Comparison of ENCODE assay signal across 19 mouse cellular contexts in genomic region chr17:67052624-67053314, GRCm38 (mm10).
A peak's percentile ranks its signal among the peaks of the same experiment; 100 is the strongest.
DNase-seq lines count a peak whose midpoint lies in the region; ATAC-seq and TF ChIP-seq lines count a peak whose summit lies in the region.
"Had no signal": no experiment of that assay in that cellular context is flagged by ENCODE, and none has a peak within 500 bp of the region (broad histone marks: within the 10 kb centered on the region; RNA-seq: fewer than 3 reads in every experiment).

No protein-coding gene starts in this region.

- DNase-seq in adrenal gland, postnatal 14 days: peak; percentile 9
- DNase-seq in adrenal gland, adult 18-20 months (ENCODE audit: low spot score in 2 of 2): no peak
- no peak for DNase-seq in heart, postnatal 36 days
- peak; percentile 11 for DNase-seq in lung, postnatal 36 days
- DNase-seq in lung, postnatal 14 days: no peak
- peak; percentile 11 for DNase-seq in heart, postnatal 4 days
- no peak for DNase-seq in lung, adult 2 months
- DNase-seq: adrenal gland, postnatal 25 days; cerebellum, adult 9-10 months; kidney, adult 18-20 months; kidney, postnatal 25 days; thymus, postnatal 4 days had no signal

- H3K9me3 ChIP-seq in heart, embryonic 15.5 days (replicated peaks): no peaks in the 10 kb centered on the region
- H3K9me3 ChIP-seq: forebrain, embryonic 12.5 days; limb, embryonic 13.5 days had no signal

- H3K4me2 ChIP-seq in heart, embryonic 15.5 days: no peak overlapping the region
- H3K4me2 ChIP-seq: forebrain, embryonic 12.5 days; limb, embryonic 13.5 days had no signal

- intact Hi-C loops in heart, postnatal 36 days (cut with DNase I): no loop called here

- no peak for TF ChIP-seq CTCF in lung, adult 2 months (IDR thresholded peaks at IDR 0.05; ENCODE audit: insufficient read depth, low read length)

- 65% methylated on average over 11 of the region's 11 CpGs for WGBS in heart, embryonic 15.5 days
- WGBS in lung, adult 2 months: 65% methylated on average over 11 of the region's 11 CpGs

- H3K27ac ChIP-seq in heart, embryonic 15.5 days: no peak overlapping the region
- H3K27ac ChIP-seq: forebrain, embryonic 12.5 days; limb, embryonic 13.5 days; liver, embryonic 14.5 days had no signal

- H3K4me1 ChIP-seq in heart, embryonic 15.5 days (replicated peaks): no peaks in the 10 kb centered on the region
- no peaks in the 10 kb centered on the region for H3K4me1 ChIP-seq in lung, adult 2 months (ENCODE audit: control insufficient read depth, insufficient read depth, low read length)
- H3K4me1 ChIP-seq: limb, embryonic 13.5 days had no signal

- no peak overlapping the region for H3K4me3 ChIP-seq in heart, embryonic 15.5 days
- H3K4me3 ChIP-seq in lung, adult 2 months (replicated peaks; ENCODE audit: extremely low read depth, low read depth, low read length): no peak overlapping the region
- H3K4me3 ChIP-seq: forebrain, embryonic 12.5 days; limb, embryonic 13.5 days; myocyte had no signal

- no peak for TF ChIP-seq POLR2A in lung, adult 2 months (IDR thresholded peaks at IDR 0.05; ENCODE audit: borderline replicate concordance, extremely low read depth, low read depth, low read length)

- H3K36me3 ChIP-seq in heart, embryonic 15.5 days: no peaks in the 10 kb centered on the region
- H3K36me3 ChIP-seq: forebrain, embryonic 12.5 days; limb, embryonic 13.5 days had no signal

- H3K9ac ChIP-seq in heart, embryonic 15.5 days: no peak overlapping the region
- H3K9ac ChIP-seq: forebrain, embryonic 12.5 days; limb, embryonic 13.5 days; liver, embryonic 14.5 days had no signal

- ATAC-seq in heart, embryonic 15.5 days (replicated peaks; ENCODE audit: insufficient number of reproducible peaks, insufficient read depth, low FRiP score, low read depth): 0 out of 2 replicates have a peak, but pooled peaks have one; percentile 22
- ATAC-seq: lung, postnatal 0 days had no signal

- no peaks in the 10 kb centered on the region for H3K27me3 ChIP-seq in heart, embryonic 15.5 days
- H3K27me3 ChIP-seq: CH12.LX; forebrain, embryonic 12.5 days; limb, embryonic 13.5 days had no signal

Comparison
In these comparisons a context has a peak if more than half of its experiments do, and no peak if none do; other contexts are left out.
1. DNase-seq: peak in adrenal gland, postnatal 14 days (single experiment), lung, postnatal 36 days (single experiment) and heart, postnatal 4 days (single experiment); none in adrenal gland, adult 18-20 months (0 of 2), heart, postnatal 36 days (0 of 2), lung, postnatal 14 days (single experiment) and lung, adult 2 months (single experiment).